Mouse (Mus musculus) heart, embryonic 16.5 days (tissue): ENCODE data around the gene Lamtor4. TPM values are rescaled to one million over a fixed set of nuclear protein-coding genes. Genes with fewer than 3 reads are reported as not detected.
A peak's percentile ranks its signal among the peaks of the same experiment; 100 is the strongest.

Experiments
- ATAC-seq: fragments of 200-750 bp; cut with Nextera tagmentation; replicated peaks from 2 replicates; pipeline ENCODE4 v1.8.0; 2017; ENCODE audit warnings: moderate number of reproducible peaks; ENCODE audit not compliant: insufficient read depth, low FRiP score; ENCODE audit errors: extremely low read depth
- H3K27ac ChIP-seq: fragments of 300-500 bp; sonication (generic); 2 replicates; pipeline ENCODE4 v1.5.1; 2014; ENCODE audit warnings: mild to moderate bottlenecking, low read length, control low read depth, moderate library complexity
- H3K27me3 ChIP-seq: fragments of 300-500 bp; sonication (generic); 2 replicates; pipeline ENCODE4 v1.6.1; 2014; ENCODE audit warnings: low read length, mixed read lengths; ENCODE audit not compliant: control insufficient read depth, insufficient read depth
- H3K36me3 ChIP-seq: fragments of 300-500 bp; sonication (generic); 2 replicates; pipeline ENCODE4 v1.6.1; 2014; ENCODE audit not compliant: control insufficient read depth, insufficient read depth
- H3K4me1 ChIP-seq: fragments of 300-500 bp; sonication (generic); 2 replicates; pipeline ENCODE4 v1.6.1; 2014; ENCODE audit warnings: low read length, mixed read lengths; ENCODE audit not compliant: control insufficient read depth, insufficient read depth
- H3K4me2 ChIP-seq: fragments of 300-500 bp; sonication (generic); 2 replicates; pipeline ENCODE4 v1.6.1; 2014; ENCODE audit warnings: low read depth, mild to moderate bottlenecking, control low read depth, low read length
- H3K4me3 ChIP-seq: fragments of 300-500 bp; sonication (generic); 2 replicates; pipeline ENCODE4 v1.5.1; 2014; ENCODE audit warnings: mild to moderate bottlenecking, control low read depth, low read length
- H3K9ac ChIP-seq: fragments of 300-500 bp; sonication (generic); 2 replicates; pipeline ENCODE4 v1.6.1; 2014; ENCODE audit warnings: low read length, control low read depth
- H3K9me3 ChIP-seq: fragments of 300-500 bp; sonication (generic); replicated peaks from 2 replicates; pipeline ENCODE4 v1.6.1; 2016; ENCODE audit warnings: low read length; ENCODE audit not compliant: control insufficient read depth
- WGBS: fragments of 180-500 bp; shearing (Covaris S2); extraction: QIAGEN DNeasy Blood & Tissue Kit; methylation state at CpG from one replicate; pipeline ENCODE4 v1.1.7; 2014; 5-methylcytosine and 5-hydroxymethylcytosine counted together
- polyA plus RNA-seq: library from polyadenylated mRNA; unstranded; fragments of >200 nt; fragmentation: Nextera tagmentation; extraction: Ambion mirVana; gene quantifications from 2 replicates; pipeline ENCODE4 v1.2.1, GENCODE M21; 2015

Lamtor4 gene
- polyA plus RNA-seq, 1 experiment from 2014 or later, result 71.9 TPM

GRCm38 (mm10) chr5:138227367-138227766 is 27.9 kb upstream of the Lamtor4 start:
- Histone ChIP-seq H3K36me3 (no peaks in the 10 kb centered on the region), H3K27me3 (no peaks in the 10 kb centered on the region), H3K9me3 (no peaks in the 10 kb centered on the region), H3K4me1 (no peaks in the 10 kb centered on the region), H3K9ac (no peak overlapping the region), H3K4me2 (no peak overlapping the region), H3K4me3 (no peak overlapping the region), H3K27ac (no peak overlapping the region)
- 45% methylated on average over 2 of the region's 2 CpGs for WGBS
- ATAC-seq, result no peak

GRCm38 (mm10) chr5:138228026-138228425 is 27.3 kb upstream of the Lamtor4 start:
- WGBS, result 55% methylated on average over 3 of the region's 3 CpGs

GRCm38 (mm10) chr5:138229511-138229910 is 25.8 kb upstream of the Lamtor4 start:
- 88% methylated on average over 3 of the region's 3 CpGs for WGBS
- no peak for ATAC-seq
- Histone ChIP-seq H3K9ac (no peak overlapping the region), H3K27me3 (no peaks in the 10 kb centered on the region), H3K4me3 (no peak overlapping the region), H3K27ac (no peak overlapping the region), H3K4me2 (no peak overlapping the region), H3K4me1 (no peaks in the 10 kb centered on the region), H3K36me3 (no peaks in the 10 kb centered on the region), H3K9me3 (no peaks in the 10 kb centered on the region)

More at GRCm38 (mm10) chr5:138228026-138228425, 27.3 kb upstream of the Lamtor4 start:
- no peak overlapping the region for H3K27ac ChIP-seq
- no peaks in the 10 kb centered on the region for H3K4me1 ChIP-seq
- H3K4me3 ChIP-seq, result no peak overlapping the region
- no peaks in the 10 kb centered on the region for H3K36me3 ChIP-seq
- H3K9ac ChIP-seq, result no peak overlapping the region
- ATAC-seq, result no peak
- no peaks in the 10 kb centered on the region for H3K27me3 ChIP-seq
- H3K4me2 ChIP-seq, result no peak overlapping the region
- H3K9me3 ChIP-seq, result no peaks in the 10 kb centered on the region

- no peak overlapping the region for H3K4me3 ChIP-seq
- no peak overlapping the region for H3K9ac ChIP-seq
- H3K4me2 ChIP-seq, result no peak overlapping the region
- H3K27ac ChIP-seq, result no peak overlapping the region
- WGBS, result 87% methylated on average over 2 of the region's 2 CpGs
- H3K36me3 ChIP-seq, result no peaks in the 10 kb centered on the region
- ATAC-seq, result no peak
- H3K9me3 ChIP-seq, result no peaks in the 10 kb centered on the region
- no peaks in the 10 kb centered on the region for H3K4me1 ChIP-seq
- H3K27me3 ChIP-seq, result no peaks in the 10 kb centered on the region
Measured at GRCm38 (mm10) chr5:138233778-138234177, 21.5 kb upstream of the Lamtor4 start.

- Histone ChIP-seq H3K4me2 (no peak overlapping the region), H3K9me3 (no peaks in the 10 kb centered on the region), H3K36me3 (no peaks in the 10 kb centered on the region), H3K27ac (no peak overlapping the region), H3K4me1 (no peaks in the 10 kb centered on the region), H3K4me3 (no peak overlapping the region), H3K9ac (no peak overlapping the region), H3K27me3 (no peaks in the 10 kb centered on the region)
- ATAC-seq, result no peak
Measured at GRCm38 (mm10) chr5:138234224-138234623, 21.1 kb upstream of the Lamtor4 start.

GRCm38 (mm10) chr5:138241511-138241910 is 13.8 kb upstream of the Lamtor4 start:
- Histone ChIP-seq H3K4me2 (no peak overlapping the region), H3K27me3 (no peaks in the 10 kb centered on the region), H3K9me3 (no peaks in the 10 kb centered on the region), H3K36me3 (no peaks in the 10 kb centered on the region), H3K27ac (no peak overlapping the region), H3K4me1 (no peaks in the 10 kb centered on the region), H3K4me3 (no peak overlapping the region), H3K9ac (no peak overlapping the region)
- ATAC-seq, result no peak
- WGBS, result 21% methylated on average over 2 of the region's 2 CpGs

- no peaks in the 10 kb centered on the region; the same call in 1 of the 2 replicates for H3K9me3 ChIP-seq
- H3K4me1 ChIP-seq, result peaks cover 5% of the 10 kb centered on the region
- WGBS, result 82% methylated on average over 12 of the region's 12 CpGs
- H3K36me3 ChIP-seq, result no peaks in the 10 kb centered on the region
- no peak overlapping the region for H3K4me3 ChIP-seq
- no peaks in the 10 kb centered on the region for H3K27me3 ChIP-seq
- H3K27ac ChIP-seq, result no peak overlapping the region
- ATAC-seq, result no peak
- H3K9ac ChIP-seq, result no peak overlapping the region
- no peak overlapping the region for H3K4me2 ChIP-seq
Measured at GRCm38 (mm10) chr5:138251144-138251543, 4.1 kb upstream of the Lamtor4 start.

- Histone ChIP-seq H3K27ac (no peak overlapping the region), H3K9me3 (no peaks in the 10 kb centered on the region; the same call in 1 of the 2 replicates), H3K4me3 (no peak overlapping the region), H3K4me2 (no peak overlapping the region), H3K27me3 (no peaks in the 10 kb centered on the region), H3K36me3 (0 out of 2 replicates have a peak, but pooled peaks cover 4% of the 10 kb centered on the region), H3K4me1 (peaks cover 9% of the 10 kb centered on the region), H3K9ac (no peak overlapping the region)
- no peak for ATAC-seq
- 89% methylated on average over 3 of the region's 3 CpGs for WGBS
Measured at GRCm38 (mm10) chr5:138253061-138253460, 2.2 kb upstream of the Lamtor4 start.

GRCm38 (mm10) chr5:138256094-138256467 is 799 bp downstream of the Lamtor4 start:
- Histone ChIP-seq H3K4me3 (peak overlapping the region; percentile 91), H3K27ac (peak overlapping the region; percentile 93), H3K36me3 (peaks cover 14% of the 10 kb centered on the region), H3K4me2 (peak overlapping the region; percentile 80), H3K9ac (peak overlapping the region; percentile 87), H3K9me3 (no peaks in the 10 kb centered on the region; the same call in 1 of the 2 replicates), H3K27me3 (no peaks in the 10 kb centered on the region), H3K4me1 (peaks cover 17% of the 10 kb centered on the region)
- ATAC-seq, result no peak
- 11% methylated on average over 7 of the region's 7 CpGs for WGBS
